15 mouse cellular contexts compared by ENCODE assay signal in the genomic region with DNA sequence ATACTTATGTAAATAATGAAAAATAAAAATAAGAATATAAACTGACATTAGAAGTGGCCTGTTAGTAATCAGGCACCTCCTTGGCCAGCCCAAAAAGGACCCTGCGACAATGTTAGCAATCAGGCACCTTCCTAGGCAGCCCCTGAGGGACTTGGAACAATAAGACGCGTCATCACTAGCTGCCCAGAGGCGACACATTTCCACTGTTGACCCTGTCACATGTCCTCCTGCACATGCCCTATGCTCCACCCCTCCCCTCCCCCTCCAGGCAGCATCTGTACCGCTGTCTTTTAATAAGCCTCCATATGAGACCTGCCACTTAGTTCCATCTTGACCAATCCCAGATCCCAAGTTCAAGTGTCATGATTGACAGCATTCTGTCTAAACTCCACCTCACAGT.
DNase-seq lines count a peak whose midpoint lies in the region; ATAC-seq and TF ChIP-seq lines count a peak whose summit lies in the region.
"Had no signal": no experiment of that assay in that cellular context is flagged by ENCODE, and none has a peak within 500 bp of the region (broad histone marks: within the 10 kb centered on the region; RNA-seq: fewer than 3 reads in every experiment).

No protein-coding gene starts in this region.

- no peak overlapping the region for H3K9ac ChIP-seq in heart, adult 2 months (ENCODE audit: low read depth, low read length)
- no peak overlapping the region for H3K9ac ChIP-seq in midbrain, postnatal 0 days (replicated peaks; ENCODE audit: low read length, poor library complexity, severe bottlenecking)
- H3K9ac ChIP-seq in midbrain, embryonic 13.5 days (replicated peaks) = no peak overlapping the region
- H3K9ac ChIP-seq: limb, embryonic 12.5 days; liver, embryonic 14.5 days had no signal

- H3K4me2 ChIP-seq in midbrain, postnatal 0 days (ENCODE audit: low read depth, low read length, poor library complexity, severe bottlenecking) = no peak overlapping the region
- H3K4me2 ChIP-seq in midbrain, embryonic 13.5 days (replicated peaks) = no peak overlapping the region
- H3K4me2 ChIP-seq: limb, embryonic 12.5 days had no signal

- H3K27ac ChIP-seq in heart, adult 2 months = peak overlapping the region; percentile 38
- H3K27ac ChIP-seq in midbrain, postnatal 0 days (ENCODE audit: low read depth, low read length) = no peak overlapping the region
- H3K27ac ChIP-seq in midbrain, embryonic 13.5 days = no peak overlapping the region
- H3K27ac ChIP-seq: limb, embryonic 12.5 days; liver, embryonic 14.5 days had no signal

- intact Hi-C loops in heart, adult 2 months (cut with DNase I) = no loop called here

- no peak for DNase-seq in heart, adult 2 months
- no peak for DNase-seq in heart, adult 8-10 months (ENCODE audit: low spot score)
- DNase-seq in kidney, postnatal 10 days = peak; percentile 25
- DNase-seq in kidney, postnatal 25 days = no peak
- no peak for DNase-seq in midbrain, postnatal 0 days (ENCODE audit: low spot score)
- DNase-seq in retina, postnatal 1 day = peak; percentile 71
- no peak for DNase-seq in ovary, postnatal 36 days (ENCODE audit: low spot score)
- DNase-seq: cerebellum, adult 11 months; kidney, adult 8-10 months; right cerebral cortex, postnatal 14 days; thymus, postnatal 36 days had no signal

- TF ChIP-seq POLR2A in heart, adult 2 months (IDR thresholded peaks at IDR 0.05; ENCODE audit: insufficient read depth, low read depth, low read length) = no peak

- H3K4me1 ChIP-seq in heart, adult 2 months (ENCODE audit: control insufficient read depth, insufficient read depth, low read length) = peaks cover 8% of the 10 kb centered on the region
- no peaks in the 10 kb centered on the region for H3K4me1 ChIP-seq in midbrain, postnatal 0 days (ENCODE audit: insufficient read depth, low read length)
- peaks cover 12% of the 10 kb centered on the region; the same call in 1 of the 2 replicates for H3K4me1 ChIP-seq in midbrain, embryonic 13.5 days (replicated peaks)

- ATAC-seq in midbrain, postnatal 0 days (ENCODE audit: low FRiP score) = 0 out of 2 replicates have a peak, but pooled peaks have one; percentile 42
- no peak for ATAC-seq in midbrain, embryonic 13.5 days
- ATAC-seq: forebrain, embryonic 14.5 days had no signal

- H3K9me3 ChIP-seq in midbrain, postnatal 0 days (ENCODE audit: low read length) = no peaks in the 10 kb centered on the region
- H3K9me3 ChIP-seq in midbrain, embryonic 13.5 days = no peaks in the 10 kb centered on the region
- H3K9me3 ChIP-seq: limb, embryonic 12.5 days had no signal

- no peak for TF ChIP-seq CTCF in heart, adult 2 months (IDR thresholded peaks at IDR 0.05)
- TF ChIP-seq CTCF in midbrain, postnatal 0 days (IDR thresholded peaks at IDR 0.05) = no peak

- no peak for TF ChIP-seq EP300 in heart, adult 2 months (IDR thresholded peaks at IDR 0.05; ENCODE audit: insufficient read depth, low read depth, low read length)

- H3K27me3 ChIP-seq in heart, adult 2 months (ENCODE audit: control insufficient read depth, insufficient read depth, low read length) = no peaks in the 10 kb centered on the region
- H3K27me3 ChIP-seq in midbrain, postnatal 0 days (ENCODE audit: insufficient read depth, low read length) = no peaks in the 10 kb centered on the region
- no peaks in the 10 kb centered on the region for H3K27me3 ChIP-seq in midbrain, embryonic 13.5 days
- H3K27me3 ChIP-seq: limb, embryonic 12.5 days had no signal

- H3K36me3 ChIP-seq in heart, adult 2 months (ENCODE audit: control insufficient read depth, insufficient read depth, low read length) = peaks cover 2% of the 10 kb centered on the region; the same call in 1 of the 2 replicates
- no peaks in the 10 kb centered on the region for H3K36me3 ChIP-seq in midbrain, postnatal 0 days (ENCODE audit: insufficient read depth, low read length)
- H3K36me3 ChIP-seq in midbrain, embryonic 13.5 days = no peaks in the 10 kb centered on the region
- H3K36me3 ChIP-seq: limb, embryonic 12.5 days had no signal

- no peak overlapping the region for H3K4me3 ChIP-seq in heart, adult 2 months
- no peak overlapping the region for H3K4me3 ChIP-seq in midbrain, postnatal 0 days (ENCODE audit: low read depth, low read length)
- no peak overlapping the region for H3K4me3 ChIP-seq in midbrain, embryonic 13.5 days (replicated peaks)
- H3K4me3 ChIP-seq: limb, embryonic 12.5 days had no signal

- no peaks in the 10 kb centered on the region for H3K79me2 ChIP-seq in heart, adult 2 months (replicated peaks; ENCODE audit: control insufficient read depth, insufficient read depth, low read length)

- 46% methylated on average over 5 of the region's 5 CpGs for WGBS in heart, adult 2 months
- WGBS in midbrain, postnatal 0 days = 68% methylated on average over 5 of the region's 5 CpGs
- whole genome bisulfite sequencing in midbrain, embryonic 13.5 days = 66% methylated on average over 5 of the region's 5 CpGs

Comparison
In these comparisons a context has a peak if more than half of its experiments do, and no peak if none do; other contexts are left out.
1. DNase-seq: peak in kidney, postnatal 10 days (single experiment) and retina, postnatal 1 day (single experiment); none in heart, adult 2 months (0 of 2), heart, adult 8-10 months (single experiment), kidney, postnatal 25 days (0 of 2), midbrain, postnatal 0 days (single experiment) and ovary, postnatal 36 days (single experiment).